Mouse (Mus musculus): ENCODE data around the gene Tnfrsf23.
"Not testable (repeated sequence)": the region's sequence is repeated elsewhere in the genome, so short reads cannot be mapped to it uniquely, and the experiment has no call there.

The Tnfrsf23 gene

GRCm38 (mm10) chr7:143686191-143686590, 519 bp upstream of the Tnfrsf23 start:
- not testable (repeated sequence) for ATAC-seq (ENCODE audit: insufficient number of reproducible peaks, low FRiP score, low TSS enrichment)

GRCm38 (mm10) chr7:143684569-143684968, 1.1 kb downstream of the Tnfrsf23 start:
- not testable (repeated sequence) for ATAC-seq (ENCODE audit: insufficient number of reproducible peaks, low FRiP score, low TSS enrichment)

- no peak for ATAC-seq (ENCODE audit: insufficient number of reproducible peaks, low FRiP score, low TSS enrichment)
Measured at GRCm38 (mm10) chr7:143681566-143681965, 4.1 kb downstream of the Tnfrsf23 start.

DNA sequence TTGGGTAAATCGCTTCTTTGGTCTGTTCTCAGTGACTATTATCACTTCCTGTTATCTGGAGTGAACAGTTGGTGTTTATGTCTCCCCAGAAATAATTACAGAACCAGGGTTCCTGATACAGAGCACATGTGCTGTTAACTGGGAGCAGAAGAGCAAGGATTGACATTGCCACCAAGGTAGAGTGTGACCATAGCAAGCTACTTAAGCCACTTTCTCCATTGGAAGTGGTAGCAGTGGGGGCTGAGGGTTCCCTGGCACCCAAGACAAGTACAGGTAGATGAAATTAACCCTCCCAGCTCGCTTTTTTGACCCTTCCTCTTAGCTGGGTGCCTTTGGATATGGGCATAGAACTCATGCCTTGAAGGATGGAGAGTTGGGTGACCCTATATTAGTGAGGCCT, 4.8 kb downstream of the Tnfrsf23 start:
- not testable (repeated sequence) for ATAC-seq (ENCODE audit: insufficient number of reproducible peaks, low FRiP score, low TSS enrichment)

- ATAC-seq (ENCODE audit: insufficient number of reproducible peaks, low FRiP score, low TSS enrichment), result not testable (repeated sequence)
Measured at GRCm38 (mm10) chr7:143679650-143680049, 6.0 kb downstream of the Tnfrsf23 start.

DNA sequence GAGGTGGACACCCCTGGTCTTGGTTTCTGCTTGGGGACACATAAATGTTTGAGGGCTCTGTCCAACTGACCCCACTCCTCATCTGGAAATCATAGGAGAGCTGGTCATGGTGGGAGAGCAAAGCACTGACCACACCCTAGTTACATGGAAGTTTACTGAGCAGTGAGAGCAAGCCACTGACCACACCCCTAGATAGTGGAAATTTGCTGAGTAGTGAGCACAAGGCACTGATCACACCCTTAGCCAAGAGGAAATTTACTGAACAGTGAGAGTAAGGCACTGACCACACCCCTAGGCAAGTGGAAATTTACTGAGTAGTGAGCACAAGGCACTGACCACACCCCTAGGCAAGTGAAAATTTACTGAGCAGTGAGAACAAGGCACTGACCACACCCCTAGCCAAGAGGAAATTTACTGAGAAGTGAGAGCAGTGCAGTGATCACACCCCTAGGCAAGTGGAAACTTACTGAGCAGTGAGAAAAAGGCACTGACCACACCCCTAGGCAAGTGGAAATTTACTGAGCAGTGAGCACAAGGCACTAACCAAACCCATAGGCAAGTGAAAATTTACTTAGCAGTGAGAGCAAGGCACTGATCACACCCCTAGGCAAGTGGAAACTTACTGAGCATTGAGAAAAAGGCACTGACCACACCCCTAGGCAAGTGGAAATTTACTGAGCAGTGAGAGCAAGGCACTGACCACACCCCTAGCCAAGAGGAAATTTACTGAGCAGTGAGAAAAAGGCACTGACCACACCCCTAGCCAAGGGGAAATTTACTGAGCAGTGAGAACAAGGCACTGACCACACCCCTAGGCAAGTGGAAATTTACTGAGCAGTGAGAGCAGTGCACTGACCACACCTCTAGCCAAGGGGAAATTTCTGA, 19.0 kb downstream of the Tnfrsf23 start:
- ATAC-seq (ENCODE audit: insufficient number of reproducible peaks, low FRiP score, low TSS enrichment), result no peak

DNA sequence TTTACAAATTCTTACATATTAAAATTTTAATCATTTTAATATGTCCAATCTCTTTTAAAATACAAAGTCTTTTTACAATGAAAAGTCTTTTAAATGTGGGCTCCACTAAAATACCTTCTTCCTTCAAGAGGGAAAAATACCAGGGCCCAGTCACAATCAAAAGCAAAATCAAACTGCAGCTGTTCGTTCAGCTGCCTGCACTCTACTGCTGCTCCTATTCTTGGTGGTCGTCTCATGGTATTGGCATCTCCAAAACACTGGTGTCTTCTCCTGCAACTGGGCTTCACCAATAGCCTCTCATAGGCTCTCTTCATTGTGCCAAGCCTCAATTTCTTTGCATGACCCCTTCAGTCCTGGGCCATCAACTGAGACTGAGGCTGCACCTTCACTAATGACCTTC, 22.2 kb downstream of the Tnfrsf23 start:
- no peak for ATAC-seq (ENCODE audit: insufficient number of reproducible peaks, low FRiP score, low TSS enrichment)

GRCm38 (mm10) chr7:143660797-143661196, 24.9 kb downstream of the Tnfrsf23 start:
- ATAC-seq (ENCODE audit: insufficient number of reproducible peaks, low FRiP score, low TSS enrichment), result no peak

DNA sequence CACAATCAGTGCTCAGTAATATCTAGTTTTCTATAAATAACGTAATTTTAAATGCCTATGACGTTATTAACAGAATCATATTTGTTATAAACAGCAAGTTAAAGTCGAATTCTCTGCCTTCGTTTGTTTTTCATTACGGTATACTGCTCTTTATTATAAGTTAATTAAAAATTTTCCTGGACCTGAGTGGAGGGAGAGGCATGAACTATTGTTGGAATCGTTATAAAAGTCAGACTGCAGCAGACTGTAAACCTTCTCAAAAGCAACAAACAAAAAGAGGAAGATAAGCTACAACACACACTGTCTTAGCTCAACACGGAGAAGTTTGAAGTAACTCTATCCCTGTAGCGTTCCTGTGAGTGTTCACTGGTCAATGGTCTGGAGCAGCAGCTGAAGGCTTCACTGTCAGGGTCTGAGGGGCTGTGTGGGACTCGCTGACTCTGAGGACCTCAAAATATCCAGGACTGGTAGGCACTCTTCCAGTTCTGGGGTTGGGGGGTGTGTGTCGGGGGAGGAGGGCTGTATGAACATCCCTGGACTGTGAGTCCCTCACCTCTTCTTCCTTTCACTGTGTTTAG, 35.8 kb downstream of the Tnfrsf23 start:
- not testable (repeated sequence) for ATAC-seq (ENCODE audit: insufficient number of reproducible peaks, low FRiP score, low TSS enrichment)

DNA sequence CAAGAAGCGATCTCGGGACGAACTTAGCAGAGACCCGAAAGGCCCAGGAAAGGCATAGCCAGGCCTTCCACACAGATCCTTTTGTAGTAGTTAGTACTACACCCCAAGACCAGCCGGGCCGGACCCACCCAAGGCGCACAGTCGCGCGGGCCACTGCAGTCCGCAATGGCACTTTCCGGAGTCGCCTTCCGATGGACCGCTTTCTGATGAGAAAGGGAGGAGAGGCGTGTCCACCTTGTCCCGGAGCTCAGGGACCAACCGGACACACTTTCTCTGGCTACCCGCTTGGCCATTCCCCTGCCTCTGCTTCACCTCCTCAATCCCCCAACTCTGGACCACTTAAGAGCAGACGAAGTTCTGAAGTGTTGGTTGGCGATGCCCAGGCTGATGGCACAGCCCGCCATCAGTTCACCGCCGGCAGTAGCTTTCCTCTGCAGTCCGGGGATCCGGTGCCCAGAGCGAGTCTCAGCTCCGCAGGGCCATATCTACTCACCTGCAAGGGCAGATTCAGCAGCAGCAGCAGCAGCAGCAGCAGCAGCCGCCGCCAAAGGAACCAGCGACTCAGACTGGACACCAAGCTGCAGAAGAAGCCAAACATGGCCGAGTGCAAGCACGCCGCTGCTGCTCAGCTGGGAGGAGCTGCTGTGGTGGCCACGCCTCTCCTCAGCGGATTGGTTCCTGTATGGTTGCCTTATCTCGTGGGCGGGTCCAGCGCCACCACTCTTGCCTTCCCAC, 36.5 kb downstream of the Tnfrsf23 start, which contains the start of gene Tnfrsf22:
Gene Tnfrsf22 (minus strand): TSS at position 628 of the 735 bp plus-strand sequence.
- peak; percentile 61; the same call in 1 of the 2 replicates for ATAC-seq (ENCODE audit: insufficient number of reproducible peaks, low FRiP score, low TSS enrichment)

DNA sequence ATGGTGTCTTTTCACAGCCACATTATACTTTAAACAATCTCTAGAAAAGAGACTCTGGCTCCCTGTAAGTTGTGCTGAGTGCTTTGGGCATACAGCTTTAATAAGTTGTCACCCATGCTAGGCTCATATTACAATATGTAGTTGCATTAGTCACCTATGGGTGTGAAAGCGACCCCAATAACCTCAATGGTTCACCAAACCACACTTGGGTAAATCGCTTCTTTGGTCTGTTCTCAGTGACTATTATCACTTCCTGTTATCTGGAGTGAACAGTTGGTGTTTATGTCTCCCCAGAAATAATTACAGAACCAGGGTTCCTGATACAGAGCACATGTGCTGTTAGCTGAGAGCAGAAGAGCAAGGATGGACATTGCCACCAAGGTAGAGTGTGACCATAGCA, 41.7 kb downstream of the Tnfrsf23 start:
- not testable (repeated sequence) for ATAC-seq (ENCODE audit: insufficient number of reproducible peaks, low FRiP score, low TSS enrichment)

GRCm38 (mm10) chr7:143636674-143637073, 49.0 kb downstream of the Tnfrsf23 start:
- no peak for ATAC-seq (ENCODE audit: insufficient number of reproducible peaks, low FRiP score, low TSS enrichment)

GRCm38 (mm10) chr7:143631503-143631902, 54.2 kb downstream of the Tnfrsf23 start:
- ATAC-seq (ENCODE audit: insufficient number of reproducible peaks, low FRiP score, low TSS enrichment), result no peak

DNA sequence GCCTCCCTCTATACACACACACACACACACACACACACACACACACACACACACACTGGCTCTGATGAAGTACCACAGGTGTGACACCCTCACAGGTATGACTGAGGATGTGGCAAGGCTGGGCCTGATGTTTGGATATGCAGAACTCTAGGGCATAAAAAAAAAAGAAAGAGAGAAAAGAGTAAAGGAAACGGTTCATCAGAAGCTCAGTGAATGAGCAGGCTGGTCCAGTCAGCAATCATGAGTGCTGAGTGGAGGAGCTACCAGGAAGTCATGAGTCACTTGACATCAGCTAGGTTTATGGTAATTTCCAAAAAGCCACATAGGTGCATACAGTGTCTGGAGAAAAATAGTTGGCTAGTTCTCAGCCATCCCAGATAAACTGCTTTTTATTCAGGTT, 56.2 kb downstream of the Tnfrsf23 start:
- ATAC-seq (ENCODE audit: insufficient number of reproducible peaks, low FRiP score, low TSS enrichment), result no peak

GRCm38 (mm10) chr7:143628540-143628939, 57.1 kb downstream of the Tnfrsf23 start, which contains the start of gene Tnfrsf26:
Gene Tnfrsf26 (minus strand): TSS chr7:143628722.
- no peak for ATAC-seq (ENCODE audit: insufficient number of reproducible peaks, low FRiP score, low TSS enrichment)

DNA sequence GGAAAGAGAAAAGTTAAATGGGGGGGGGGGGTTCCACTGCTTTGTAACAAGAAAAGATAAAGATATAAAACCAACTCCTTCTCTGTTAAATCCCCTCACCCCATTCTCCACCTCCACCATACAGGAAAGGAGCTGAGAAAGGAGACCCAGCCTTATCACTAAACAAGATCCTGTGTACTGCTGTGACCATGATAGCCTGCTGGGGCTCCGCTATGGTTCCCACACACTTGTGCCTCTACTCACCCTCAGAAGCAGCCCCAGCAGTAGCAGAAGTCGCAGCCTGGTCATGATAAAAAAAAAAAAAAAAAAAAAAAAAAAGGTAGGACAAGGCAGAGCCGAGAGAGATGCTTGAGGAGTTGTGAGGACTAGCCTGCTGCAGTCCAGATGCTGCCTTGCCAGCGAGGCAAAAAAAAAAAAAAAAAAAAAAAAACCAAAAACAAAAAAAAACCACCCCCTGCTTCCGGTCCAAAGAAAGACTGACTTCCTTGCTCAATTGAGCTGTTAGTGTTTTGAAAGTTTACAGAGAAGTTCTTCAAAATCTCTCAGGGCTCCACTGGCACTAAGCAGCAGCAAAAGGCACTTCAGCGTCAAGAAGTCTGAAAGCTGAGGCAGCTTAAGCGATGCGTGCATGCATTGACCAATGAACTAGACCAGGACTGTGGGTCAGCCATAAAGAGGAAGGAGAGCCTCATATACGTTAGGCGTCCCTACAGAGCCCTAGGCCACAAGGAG, 58.0 kb downstream of the Tnfrsf23 start:
- no peak for ATAC-seq (ENCODE audit: insufficient number of reproducible peaks, low FRiP score, low TSS enrichment)

GRCm38 (mm10) chr7:143626178-143626577, 59.5 kb downstream of the Tnfrsf23 start:
- ATAC-seq (ENCODE audit: insufficient number of reproducible peaks, low FRiP score, low TSS enrichment), result no peak

DNA sequence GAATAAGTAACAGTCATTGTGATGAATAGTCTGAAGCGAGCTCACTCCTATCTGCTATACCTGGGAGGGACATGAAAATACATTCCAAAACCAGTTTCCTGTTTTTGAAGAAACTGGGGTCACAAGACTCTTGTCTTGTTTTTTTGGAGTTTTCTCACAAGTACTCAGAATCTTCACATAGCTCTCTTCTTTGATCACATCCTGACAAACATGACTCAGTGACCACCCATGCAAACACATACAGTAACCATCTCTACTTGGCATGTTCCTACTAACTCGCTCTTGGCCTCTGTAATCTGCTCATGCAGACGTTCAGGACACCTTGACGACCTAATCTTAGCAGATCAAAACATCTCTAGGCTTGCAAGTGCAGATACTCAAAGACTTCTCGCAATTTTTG, 60.5 kb downstream of the Tnfrsf23 start:
- no peak for ATAC-seq (ENCODE audit: insufficient number of reproducible peaks, low FRiP score, low TSS enrichment)

DNA sequence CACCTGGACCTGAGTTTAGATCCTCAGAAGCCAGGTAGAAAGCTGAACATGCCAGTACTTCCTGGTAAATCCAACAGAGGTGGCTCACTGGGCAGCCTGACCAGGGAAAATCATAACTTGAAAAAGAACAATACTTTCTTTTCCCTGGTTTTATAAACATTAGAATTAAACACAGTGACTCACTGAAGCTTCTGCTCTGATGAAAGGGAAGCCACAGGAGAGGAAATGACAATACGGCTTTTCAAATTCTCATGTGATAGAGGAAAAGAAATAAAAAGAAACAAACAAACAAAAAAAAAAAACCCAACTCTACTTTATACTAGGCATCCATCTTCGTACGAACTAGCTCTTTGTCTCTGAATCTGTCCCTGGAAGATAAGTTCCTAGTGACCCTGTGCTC, 61.1 kb downstream of the Tnfrsf23 start:
- no peak for ATAC-seq (ENCODE audit: insufficient number of reproducible peaks, low FRiP score, low TSS enrichment)

GRCm38 (mm10) chr7:143620951-143621350, 64.7 kb downstream of the Tnfrsf23 start:
- no peak for ATAC-seq (ENCODE audit: insufficient number of reproducible peaks, low FRiP score, low TSS enrichment)

All from cerebellum, adult (tissue).